Mouse (Mus musculus) left cerebral cortex, postnatal 10 days (tissue): ENCODE results near the gene Bloc1s1. TPM values are rescaled to one million over a fixed set of nuclear protein-coding genes. Genes with fewer than 3 reads are reported as not detected.

Experiments
- DNase-seq, 2 experiments: peaks; one replicate each; pipeline ENCODE4 v3.0.0; 2021 to 2022; ENCODE audit warnings: low spot score in 2 of 2, mixed read lengths in 1 of 2; ENCODE audit errors: extremely low spot score in 1 of 2
- intact Hi-C: fragments of 180-260 bp; cut with DNase I; formaldehyde crosslinking; loops from one replicate; pipeline ENCODE4 v1.15.1; 2025
- total RNA-seq, 2 experiments: library from RNA; stranded (reverse); gene quantifications; 2 replicates each; pipeline ENCODE4 v1.2.3; 2021

Gene Bloc1s1
- total RNA-seq = 10 to 100 TPM; 84.3 to 85.3 TPM

- no peak for DNase-seq
- intact Hi-C loops = no loop called here
These were observed at the start of gene Bloc1s1 for GRCm38 (mm10) chr10:128923935-128924334. Gene Bloc1s1 (minus strand): TSS chr10:128924035.

- DNase-seq = no peak
- intact Hi-C loops = loop anchor here (5.0 to 10.0 kb wide), 2 partner anchors 126 to 228 kb away; partner anchors contain the start of genes Dgka and Pym1
These were observed 49.0 kb upstream of the Bloc1s1 start for GRCm38 (mm10) chr10:128972841-128973240.

GRCm38 (mm10) chr10:128970740-128971250 lies 47.0 kb upstream of the Bloc1s1 start:
- intact Hi-C loops = loop anchor here (5.0 to 10.0 kb wide), 2 partner anchors 123 to 226 kb away; partner anchors contain the start of genes Dgka and Pym1

GRCm38 (mm10) chr10:128968341-128968749 lies 44.5 kb upstream of the Bloc1s1 start:
- intact Hi-C loops = no loop called here

More at GRCm38 (mm10) chr10:128970740-128971250, 47.0 kb upstream of the Bloc1s1 start:
- no peak for DNase-seq

GRCm38 (mm10) chr10:128965871-128966270 lies 42.0 kb upstream of the Bloc1s1 start:
- intact Hi-C loops = no loop called here
- no peak for DNase-seq

More at GRCm38 (mm10) chr10:128968341-128968749, 44.5 kb upstream of the Bloc1s1 start:
- DNase-seq = no peak

GRCm38 (mm10) chr10:128964961-128965360 lies 41.1 kb upstream of the Bloc1s1 start:
- intact Hi-C loops = no loop called here
- DNase-seq = no peak

- DNase-seq = no peak
- intact Hi-C loops = no loop called here
These were observed 37.1 kb upstream of the Bloc1s1 start, which contains the start of gene Mettl7b for GRCm38 (mm10) chr10:128960590-128961584. Gene Mettl7b (minus strand): TSS chr10:128960988.

- DNase-seq = no peak
- intact Hi-C loops = no loop called here
These were observed 36.3 kb upstream of the Bloc1s1 start for GRCm38 (mm10) chr10:128960142-128960541.

GRCm38 (mm10) chr10:128958340-128958739 lies 34.5 kb upstream of the Bloc1s1 start:
- intact Hi-C loops = no loop called here
- DNase-seq = no peak

GRCm38 (mm10) chr10:128950208-128950887 lies 26.5 kb upstream of the Bloc1s1 start:
- intact Hi-C loops = no loop called here
- no peak for DNase-seq

- no peak for DNase-seq
- intact Hi-C loops = no loop called here
These were observed 23.7 kb upstream of the Bloc1s1 start for GRCm38 (mm10) chr10:128947496-128947895.

- DNase-seq = no peak
- intact Hi-C loops = no loop called here
These were observed 21.8 kb upstream of the Bloc1s1 start for GRCm38 (mm10) chr10:128945675-128946074.

- intact Hi-C loops = no loop called here
- no peak for DNase-seq
These were observed 16.7 kb upstream of the Bloc1s1 start for GRCm38 (mm10) chr10:128940475-128941061.

- intact Hi-C loops = no loop called here
These were observed 15.1 kb upstream of the Bloc1s1 start for GRCm38 (mm10) chr10:128938974-128939373.

GRCm38 (mm10) chr10:128938457-128938856 lies 14.6 kb upstream of the Bloc1s1 start:
- DNase-seq = peak in 1 of 2 experiments; percentile 60
- intact Hi-C loops = no loop called here

More at GRCm38 (mm10) chr10:128938974-128939373, 15.1 kb upstream of the Bloc1s1 start:
- no peak for DNase-seq

GRCm38 (mm10) chr10:128937756-128938390 lies 14.0 kb upstream of the Bloc1s1 start:
- intact Hi-C loops = no loop called here
- no peak for DNase-seq

GRCm38 (mm10) chr10:128935826-128936440 lies 12.1 kb upstream of the Bloc1s1 start:
- DNase-seq = no peak
- intact Hi-C loops = no loop called here
